Mouse (Mus musculus): Measurements from ENCODE around the gene Mylk2. TPM values are rescaled to one million over a fixed set of nuclear protein-coding genes. Genes with fewer than 3 reads are reported as not detected.

The Mylk2 gene
- polyA plus RNA-seq (2015; fragmentation: Nextera tagmentation; extraction: Ambion mirVana) = 0.05 TPM in 2 replicates

DNA sequence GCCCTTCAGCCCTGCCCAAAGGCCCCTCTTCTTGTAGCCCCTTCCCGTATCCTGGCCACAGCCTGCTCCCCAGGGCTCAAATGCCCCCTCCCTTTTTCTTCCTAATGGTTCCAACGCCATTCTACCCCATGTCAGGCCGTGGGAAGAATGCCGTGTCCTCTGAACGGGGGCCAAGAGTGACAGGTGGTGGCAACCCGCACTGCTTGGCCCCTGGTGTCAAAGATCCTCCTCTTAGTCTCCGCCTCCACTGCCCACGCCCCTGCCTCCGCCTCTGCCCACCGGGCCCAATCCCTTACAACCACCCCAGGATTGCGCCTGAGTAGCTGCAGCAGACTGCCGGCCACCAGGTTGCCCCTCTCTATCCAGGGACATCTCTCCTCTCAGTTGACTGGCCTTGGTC, at the start of gene Mylk2:
Gene Mylk2, plus strand, starts transcription at position 322 of the 400 bp plus-strand sequence.
- H3K27me3 ChIP-seq = peaks cover 42% of the 10 kb centered on the region
- ATAC-seq (ENCODE audit: borderline replicate concordance, extremely low read depth, low FRiP score, low TSS enrichment) = no peak
- no peaks in the 10 kb centered on the region for H3K9me3 ChIP-seq
- no peak within 1 kb of the TSS for H3K9ac ChIP-seq
- H3K4me1 ChIP-seq = peaks cover 21% of the 10 kb centered on the region
- no peak within 1 kb of the TSS for H3K27ac ChIP-seq
- H3K4me3 ChIP-seq = no peak within 1 kb of the TSS
- 18% methylated on average over 12 of the region's 12 CpGs for WGBS
- no peaks in the 10 kb centered on the region for H3K36me3 ChIP-seq
- no peak within 1 kb of the TSS for H3K4me2 ChIP-seq

DNA sequence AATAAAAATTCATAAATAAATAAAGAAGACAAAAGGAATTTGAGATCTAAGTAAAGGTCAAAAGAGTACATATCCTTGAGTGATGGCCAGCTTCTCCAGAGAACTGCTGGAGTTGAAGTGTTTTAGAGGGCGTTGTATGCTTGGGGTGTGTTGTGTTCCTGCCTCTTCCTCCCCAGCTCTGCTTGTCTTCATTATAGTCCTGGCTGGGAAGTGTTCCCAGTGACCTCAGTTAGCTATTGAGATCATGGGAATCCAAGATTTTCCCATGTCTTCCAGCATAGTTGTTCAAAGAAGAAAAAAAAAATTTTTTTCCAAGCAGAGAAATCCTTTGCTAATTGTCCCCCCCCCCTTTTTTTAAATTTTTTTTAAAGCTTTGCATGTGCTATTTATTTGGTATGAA, 49.3 kb upstream of the Mylk2 start:
- no peak overlapping the region for H3K27ac ChIP-seq
- no peaks in the 10 kb centered on the region for H3K27me3 ChIP-seq
- peaks cover 60% of the 10 kb centered on the region for H3K36me3 ChIP-seq
- H3K9ac ChIP-seq = no peak overlapping the region
- no peaks in the 10 kb centered on the region for H3K4me1 ChIP-seq
- ATAC-seq (ENCODE audit: borderline replicate concordance, extremely low read depth, low FRiP score, low TSS enrichment) = no peak
- no peak overlapping the region for H3K4me3 ChIP-seq
- H3K9me3 ChIP-seq = no peaks in the 10 kb centered on the region
- no peak overlapping the region for H3K4me2 ChIP-seq
- whole genome bisulfite sequencing = 85% methylated on average over 1 of the region's 1 CpGs

DNA sequence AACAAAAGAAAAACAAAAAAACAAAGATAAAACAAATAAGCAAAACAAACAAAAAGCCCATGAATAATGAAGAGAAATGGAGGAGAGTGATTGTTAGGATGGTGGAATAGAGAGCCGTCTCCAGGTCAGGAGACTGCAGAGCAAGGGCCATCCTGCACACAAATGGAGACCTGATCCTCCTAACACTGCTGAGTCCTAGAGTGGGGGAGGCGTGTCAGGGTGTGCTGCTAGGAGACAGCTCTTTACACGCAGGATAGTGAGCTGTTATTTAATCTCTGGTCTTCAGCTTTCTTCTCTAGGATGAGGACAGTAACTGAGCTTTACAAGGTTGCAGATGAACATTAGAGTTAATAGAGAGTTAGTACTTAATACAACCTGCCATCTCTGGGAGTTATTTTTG, 48.5 kb upstream of the Mylk2 start:
- Histone ChIP-seq H3K4me3 (no peak overlapping the region), H3K27ac (no peak overlapping the region), H3K4me1 (no peaks in the 10 kb centered on the region), H3K9ac (no peak overlapping the region), H3K36me3 (peaks cover 63% of the 10 kb centered on the region), H3K9me3 (no peaks in the 10 kb centered on the region), H3K4me2 (no peak overlapping the region), H3K27me3 (no peaks in the 10 kb centered on the region)
- 77% methylated on average over 3 of the region's 3 CpGs for WGBS
- no peak for ATAC-seq (ENCODE audit: borderline replicate concordance, extremely low read depth, low FRiP score, low TSS enrichment)

DNA sequence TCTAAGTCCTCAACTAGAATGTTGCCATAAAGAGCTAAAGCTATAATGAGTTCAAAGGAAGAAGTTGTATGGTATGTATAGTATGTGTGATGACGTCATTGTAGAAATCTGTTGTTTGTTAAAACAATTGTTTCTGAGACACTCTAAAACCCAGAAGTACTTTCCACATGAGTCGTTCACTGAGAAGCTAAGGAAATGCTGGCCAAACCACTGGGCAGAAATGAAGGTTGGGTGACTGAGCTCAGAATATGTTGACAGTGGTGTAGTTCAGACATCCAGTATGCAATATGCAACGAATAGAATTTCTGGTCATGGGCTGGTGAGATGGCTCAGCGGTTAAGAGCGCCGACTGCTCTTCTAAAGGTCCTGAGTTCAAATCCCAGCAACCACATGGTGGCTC, 47.8 kb upstream of the Mylk2 start:
- no peak overlapping the region for H3K4me3 ChIP-seq
- H3K9me3 ChIP-seq = no peaks in the 10 kb centered on the region
- H3K36me3 ChIP-seq = peaks cover 61% of the 10 kb centered on the region
- WGBS = 92% methylated on average over 6 of the region's 6 CpGs
- no peak for ATAC-seq (ENCODE audit: borderline replicate concordance, extremely low read depth, low FRiP score, low TSS enrichment)
- no peaks in the 10 kb centered on the region for H3K4me1 ChIP-seq
- no peak overlapping the region for H3K9ac ChIP-seq
- no peak overlapping the region for H3K27ac ChIP-seq
- H3K4me2 ChIP-seq = no peak overlapping the region
- no peaks in the 10 kb centered on the region for H3K27me3 ChIP-seq

DNA sequence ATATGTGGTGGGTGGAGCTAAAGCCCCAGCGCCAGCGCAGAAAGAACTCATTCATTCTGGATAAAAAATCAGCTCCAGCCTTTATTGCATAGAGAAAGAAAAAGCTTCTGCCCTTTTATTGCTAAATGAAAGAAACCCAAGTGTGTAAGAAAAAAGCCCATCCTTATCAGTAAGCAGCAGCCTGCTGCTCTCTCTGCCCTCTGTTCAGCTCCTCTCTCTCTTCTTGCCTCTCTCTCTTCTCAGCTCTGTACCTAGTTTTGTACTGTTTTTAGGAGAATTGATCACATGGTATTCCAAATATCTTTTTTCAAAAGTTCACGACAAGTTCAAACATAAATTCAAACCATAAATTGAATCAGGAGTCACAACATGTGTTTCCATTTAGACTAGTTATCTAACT, 32.9 kb upstream of the Mylk2 start:
- no peak overlapping the region for H3K4me3 ChIP-seq
- H3K36me3 ChIP-seq = peaks cover 81% of the 10 kb centered on the region
- H3K9me3 ChIP-seq = no peaks in the 10 kb centered on the region
- no peaks in the 10 kb centered on the region for H3K4me1 ChIP-seq
- H3K4me2 ChIP-seq = no peak overlapping the region
- H3K27me3 ChIP-seq = no peaks in the 10 kb centered on the region
- no peak overlapping the region for H3K9ac ChIP-seq
- H3K27ac ChIP-seq = no peak overlapping the region
- ATAC-seq (ENCODE audit: borderline replicate concordance, extremely low read depth, low FRiP score, low TSS enrichment) = no peak
- 86% methylated on average over 3 of the region's 3 CpGs for WGBS

DNA sequence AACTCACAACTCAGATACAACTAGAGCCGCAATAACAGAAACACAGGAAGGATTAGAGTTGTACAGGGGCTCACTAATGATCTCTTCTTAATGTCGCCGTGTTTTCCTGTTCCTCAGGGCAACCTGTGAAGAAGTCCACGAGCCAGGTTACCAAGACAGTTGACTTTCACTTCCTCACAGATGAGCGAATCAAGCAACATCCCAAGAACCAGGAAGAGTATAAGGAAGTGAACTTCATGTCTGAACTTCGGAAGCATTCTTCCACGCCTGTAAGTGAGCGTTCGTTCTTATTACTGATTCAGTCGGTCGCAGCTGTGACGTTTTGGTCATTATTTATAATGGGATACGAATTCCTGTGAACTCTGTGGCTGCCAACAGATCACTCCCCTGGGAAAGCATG, 30.3 kb upstream of the Mylk2 start:
- Histone ChIP-seq H3K9ac (no peak overlapping the region), H3K36me3 (peaks cover 81% of the 10 kb centered on the region), H3K4me1 (no peaks in the 10 kb centered on the region), H3K4me3 (no peak overlapping the region), H3K4me2 (no peak overlapping the region), H3K9me3 (no peaks in the 10 kb centered on the region), H3K27ac (no peak overlapping the region), H3K27me3 (no peaks in the 10 kb centered on the region)
- 90% methylated on average over 13 of the region's 13 CpGs for WGBS
- ATAC-seq (ENCODE audit: borderline replicate concordance, extremely low read depth, low FRiP score, low TSS enrichment) = no peak

DNA sequence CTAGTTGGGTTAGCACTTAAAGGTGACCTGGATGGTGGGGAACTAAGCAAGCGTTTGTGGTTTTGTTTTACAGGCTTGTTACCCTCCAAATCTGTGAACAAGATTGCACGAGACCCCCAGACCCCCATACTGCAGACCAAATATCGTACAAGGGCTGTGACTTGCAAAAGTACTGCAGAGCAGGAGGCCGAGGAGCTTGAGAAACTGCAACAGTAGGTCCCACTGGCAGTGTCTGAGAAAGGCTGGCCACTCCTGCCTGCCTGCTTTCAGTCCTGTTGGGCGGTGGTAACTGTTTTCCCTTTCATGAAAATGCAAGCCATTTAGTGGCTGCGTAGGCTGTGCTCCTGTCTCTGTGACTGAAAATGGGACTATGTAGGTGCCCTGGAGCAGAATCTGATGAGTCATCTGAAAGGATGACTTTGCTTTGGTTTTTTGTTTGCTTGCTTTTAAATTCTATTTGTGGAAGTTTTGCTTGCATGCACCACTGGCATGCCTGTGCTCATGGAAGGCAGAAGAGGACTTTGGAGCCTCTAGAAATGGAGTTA, 27.0 kb upstream of the Mylk2 start:
- Histone ChIP-seq H3K27ac (no peak overlapping the region), H3K4me3 (no peak overlapping the region), H3K9ac (no peak overlapping the region), H3K4me1 (no peaks in the 10 kb centered on the region), H3K27me3 (no peaks in the 10 kb centered on the region), H3K4me2 (no peak overlapping the region), H3K9me3 (no peaks in the 10 kb centered on the region), H3K36me3 (peaks cover 85% of the 10 kb centered on the region)
- WGBS = 90% methylated on average over 6 of the region's 6 CpGs
- ATAC-seq (ENCODE audit: borderline replicate concordance, extremely low read depth, low FRiP score, low TSS enrichment) = no peak

DNA sequence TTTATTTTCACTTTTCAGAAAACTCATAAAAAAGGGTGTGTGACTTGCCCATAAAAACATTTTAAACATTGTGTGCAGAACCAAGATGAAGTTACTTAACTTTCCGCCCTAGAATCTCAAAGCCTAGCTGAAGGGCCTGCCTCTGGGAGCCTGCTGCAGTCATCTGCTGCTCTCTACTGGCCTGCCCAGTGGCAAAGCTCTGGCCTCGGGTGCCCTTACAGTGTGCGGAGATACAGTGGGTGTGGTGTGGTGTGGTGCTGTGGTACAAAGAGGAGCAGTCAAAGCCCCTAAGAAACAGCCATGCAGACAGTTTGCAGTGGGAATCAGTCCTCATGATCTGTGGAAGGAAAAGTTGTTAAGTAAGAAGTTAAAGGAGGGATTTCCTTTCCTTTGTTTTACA, 23.9 kb upstream of the Mylk2 start:
- Histone ChIP-seq H3K4me3 (no peak overlapping the region), H3K4me1 (no peaks in the 10 kb centered on the region), H3K27me3 (no peaks in the 10 kb centered on the region), H3K9me3 (no peaks in the 10 kb centered on the region), H3K9ac (no peak overlapping the region), H3K4me2 (no peak overlapping the region), H3K36me3 (peaks cover 86% of the 10 kb centered on the region), H3K27ac (no peak overlapping the region)
- ATAC-seq (ENCODE audit: borderline replicate concordance, extremely low read depth, low FRiP score, low TSS enrichment) = no peak
- WGBS = 89% methylated on average over 3 of the region's 3 CpGs

DNA sequence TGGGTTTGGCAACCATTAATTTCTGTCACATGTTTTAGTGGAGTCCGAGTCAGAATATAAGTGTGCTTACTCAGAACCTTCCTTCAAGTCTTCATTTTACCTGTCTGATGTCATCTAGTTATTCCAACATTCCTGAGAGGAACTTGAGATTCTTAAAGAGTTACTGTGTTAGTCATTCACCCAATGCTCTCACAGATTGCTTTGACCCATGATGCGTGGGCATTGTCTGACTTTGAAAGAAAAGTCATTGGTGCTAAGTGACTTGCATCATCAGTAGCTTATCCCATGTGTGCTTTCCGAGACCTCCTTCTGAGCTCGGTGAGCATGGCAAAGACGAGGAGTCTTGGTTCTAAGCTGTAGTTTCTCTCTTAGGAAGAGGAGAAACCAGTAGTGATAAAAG, 22.4 kb upstream of the Mylk2 start:
- no peak for ATAC-seq (ENCODE audit: borderline replicate concordance, extremely low read depth, low FRiP score, low TSS enrichment)
- H3K4me2 ChIP-seq = no peak overlapping the region

DNA sequence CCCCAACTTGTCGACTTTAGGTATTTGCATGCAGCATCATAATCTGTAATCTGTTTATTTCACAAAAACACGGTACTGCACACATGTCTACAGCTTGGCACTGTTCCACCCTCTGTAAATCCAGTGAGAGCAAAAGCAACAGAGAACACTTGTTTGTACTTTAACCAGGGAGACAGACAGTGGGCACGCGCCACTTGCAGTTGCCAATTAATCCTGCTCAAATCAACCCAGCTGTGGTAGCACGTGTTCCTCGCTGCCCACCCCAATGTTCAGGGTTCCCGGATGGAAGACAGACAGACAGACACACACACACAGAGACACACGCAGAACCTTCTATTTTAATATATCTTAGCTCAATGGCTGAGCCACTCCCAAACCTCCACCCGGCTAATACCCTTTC, 15.3 kb upstream of the Mylk2 start:
- no peak overlapping the region for H3K9ac ChIP-seq
- H3K27ac ChIP-seq = no peak overlapping the region
- no peaks in the 10 kb centered on the region for H3K4me1 ChIP-seq
- ATAC-seq (ENCODE audit: borderline replicate concordance, extremely low read depth, low FRiP score, low TSS enrichment) = no peak
- H3K36me3 ChIP-seq = peaks cover 53% of the 10 kb centered on the region
- no peaks in the 10 kb centered on the region for H3K27me3 ChIP-seq
- H3K4me3 ChIP-seq = no peak overlapping the region
- WGBS = 84% methylated on average over 9 of the region's 9 CpGs
- H3K4me2 ChIP-seq = no peak overlapping the region
- H3K9me3 ChIP-seq = no peaks in the 10 kb centered on the region

More for the DNA sequence above, 22.4 kb upstream of the Mylk2 start:
- Histone ChIP-seq H3K9ac (no peak overlapping the region), H3K4me1 (no peaks in the 10 kb centered on the region), H3K9me3 (no peaks in the 10 kb centered on the region), H3K36me3 (peaks cover 90% of the 10 kb centered on the region), H3K27ac (no peak overlapping the region), H3K4me3 (no peak overlapping the region), H3K27me3 (no peaks in the 10 kb centered on the region)
- WGBS = 86% methylated on average over 5 of the region's 5 CpGs

DNA sequence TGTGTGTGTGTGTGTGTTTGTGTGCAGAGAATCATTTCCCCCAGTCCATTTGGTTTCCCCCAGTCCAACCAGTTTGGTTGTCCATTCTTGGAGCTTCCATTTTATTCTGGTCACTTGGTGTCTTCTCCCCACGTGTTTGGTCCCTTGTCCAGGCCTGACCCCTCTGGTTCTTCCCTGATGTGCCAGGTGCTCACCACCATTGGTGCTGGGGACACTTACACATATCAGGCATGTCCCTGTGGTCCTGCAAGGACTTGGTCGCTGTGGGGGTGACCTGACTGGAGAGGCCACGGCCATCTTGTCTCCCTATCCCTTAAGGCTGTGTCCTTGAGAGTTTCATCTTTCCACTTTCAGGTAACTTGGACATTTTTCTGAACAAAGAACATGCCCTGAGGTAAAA, 14.2 kb upstream of the Mylk2 start:
- no peaks in the 10 kb centered on the region for H3K4me1 ChIP-seq
- ATAC-seq (ENCODE audit: borderline replicate concordance, extremely low read depth, low FRiP score, low TSS enrichment) = no peak
- peaks cover 43% of the 10 kb centered on the region for H3K36me3 ChIP-seq
- 77% methylated on average over 3 of the region's 3 CpGs for WGBS
- H3K9ac ChIP-seq = no peak overlapping the region
- no peaks in the 10 kb centered on the region for H3K9me3 ChIP-seq
- no peak overlapping the region for H3K27ac ChIP-seq
- no peaks in the 10 kb centered on the region for H3K27me3 ChIP-seq
- no peak overlapping the region for H3K4me3 ChIP-seq
- no peak overlapping the region for H3K4me2 ChIP-seq

DNA sequence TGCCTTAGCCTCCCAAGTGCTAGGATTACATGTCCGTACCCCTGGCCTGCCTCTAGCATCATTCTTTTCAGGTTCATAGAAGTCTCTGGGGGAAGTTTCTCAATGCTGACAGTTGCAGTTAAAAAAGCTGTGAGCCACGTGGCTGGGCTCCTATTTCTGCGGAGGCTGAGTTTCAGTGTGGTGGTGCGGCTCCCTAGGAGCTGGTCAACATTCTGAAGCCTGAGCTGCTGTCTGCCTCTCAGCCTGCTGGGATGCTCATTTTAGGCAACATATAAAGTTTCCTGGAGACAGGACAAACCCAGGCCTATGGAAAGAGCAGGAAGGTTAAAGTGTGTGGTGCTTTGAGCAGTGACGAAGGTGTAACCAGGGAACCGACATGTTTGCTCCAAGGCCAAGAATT, 12.1 kb upstream of the Mylk2 start:
- WGBS = 68% methylated on average over 6 of the region's 6 CpGs
- Histone ChIP-seq H3K9ac (no peak overlapping the region), H3K9me3 (no peaks in the 10 kb centered on the region), H3K27ac (no peak overlapping the region), H3K4me2 (no peak overlapping the region), H3K36me3 (peaks cover 22% of the 10 kb centered on the region), H3K27me3 (no peaks in the 10 kb centered on the region), H3K4me3 (no peak overlapping the region), H3K4me1 (no peaks in the 10 kb centered on the region)
- no peak for ATAC-seq (ENCODE audit: borderline replicate concordance, extremely low read depth, low FRiP score, low TSS enrichment)

DNA sequence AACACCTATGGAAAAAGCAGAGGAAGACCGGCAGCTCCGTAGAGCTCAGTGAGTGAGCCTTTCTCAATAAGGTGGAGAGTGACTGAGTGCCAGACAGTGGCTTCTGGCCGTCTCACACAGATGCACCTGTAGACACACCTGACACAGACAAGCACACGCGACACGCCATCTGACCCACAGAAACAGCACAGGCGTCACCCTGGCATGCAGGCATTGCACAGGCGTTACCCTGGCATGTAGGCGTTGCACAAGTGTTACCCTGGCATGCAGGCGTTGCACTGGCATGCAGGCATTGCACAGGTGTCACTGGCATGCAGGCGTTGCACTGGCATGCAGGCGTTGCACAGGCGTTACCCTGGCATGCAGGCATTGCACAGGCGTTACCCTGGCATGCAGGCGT, 9.9 kb upstream of the Mylk2 start:
- H3K27me3 ChIP-seq = no peaks in the 10 kb centered on the region
- H3K4me3 ChIP-seq = no peak overlapping the region
- peaks cover 14% of the 10 kb centered on the region for H3K4me1 ChIP-seq
- no peak overlapping the region for H3K9ac ChIP-seq
- H3K36me3 ChIP-seq = no peaks in the 10 kb centered on the region
- WGBS = 83% methylated on average over 15 of the region's 15 CpGs
- H3K27ac ChIP-seq = no peak overlapping the region
- H3K4me2 ChIP-seq = no peak overlapping the region
- no peak for ATAC-seq (ENCODE audit: borderline replicate concordance, extremely low read depth, low FRiP score, low TSS enrichment)
- H3K9me3 ChIP-seq = no peaks in the 10 kb centered on the region

Measured in lung, embryonic 15.5 days (tissue).